Mouse (Mus musculus): ENCODE measurements at regions not wholly inside any gene's neighbourhood (a gene's known extent, or its start where the extent isn't known, plus 50 kb on each side); places are given as distances from the start of the nearest gene placed in this dataset.
A peak's percentile ranks its signal among the peaks of the same experiment; 100 is the strongest.

DNA sequence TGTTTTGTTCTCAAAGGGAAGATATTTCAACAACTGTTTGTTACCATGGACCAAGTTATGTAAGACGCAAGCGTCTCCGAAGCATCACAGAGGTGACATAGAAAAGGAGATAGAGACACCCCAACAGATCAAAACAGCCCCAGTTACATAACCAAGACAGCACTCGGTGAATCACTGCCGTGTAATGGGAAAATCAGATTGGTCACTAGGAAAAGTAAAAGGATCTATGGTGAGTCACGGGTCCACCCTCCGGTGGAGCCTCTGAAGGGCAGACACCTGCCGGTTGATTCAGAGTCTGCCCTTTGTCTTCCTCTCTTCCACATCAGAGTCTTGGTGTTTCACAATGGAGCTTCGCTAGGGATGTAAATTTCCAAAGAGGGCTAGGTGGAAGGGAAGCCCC lies 62.9 kb upstream of the Odc1 start:
- H3K9ac ChIP-seq (replicated peaks; ENCODE audit: low read length): no peak overlapping the region
- no peak for ATAC-seq (ENCODE audit: low FRiP score, low TSS enrichment)
- no peaks in the 10 kb centered on the region for H3K36me3 ChIP-seq (ENCODE audit: insufficient read depth, low read length)
- 96% methylated on average over 9 of the region's 9 CpGs for WGBS
- H3K27me3 ChIP-seq (ENCODE audit: insufficient read depth, low read length): no peaks in the 10 kb centered on the region
- H3K4me1 ChIP-seq (ENCODE audit: insufficient read depth, low read length): no peaks in the 10 kb centered on the region
- H3K4me3 ChIP-seq (ENCODE audit: low read length): no peak overlapping the region
- H3K4me2 ChIP-seq (replicated peaks; ENCODE audit: low read depth, low read length): no peak overlapping the region
- H3K27ac ChIP-seq (ENCODE audit: low read length): no peak overlapping the region
- H3K9me3 ChIP-seq (ENCODE audit: low read length): no peaks in the 10 kb centered on the region

DNA sequence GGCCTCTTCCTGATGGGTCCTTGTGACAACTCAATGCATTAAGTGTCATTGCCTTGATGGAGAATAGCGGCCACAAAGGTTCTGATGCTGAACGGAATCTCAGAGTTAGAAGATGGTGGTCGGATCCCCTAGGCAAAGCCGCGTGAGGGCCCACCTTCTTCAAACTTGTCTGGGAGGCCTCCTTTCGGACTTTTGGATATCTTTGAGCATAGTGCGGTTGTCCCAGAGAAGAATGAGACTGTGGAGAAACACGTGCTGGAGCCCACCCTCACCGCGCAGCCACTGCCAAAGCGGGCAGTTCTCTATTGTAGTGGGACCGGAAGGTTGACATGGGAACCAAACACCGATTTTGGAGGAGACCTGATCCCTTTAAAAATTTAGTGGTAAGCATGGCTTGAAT lies 62.4 kb upstream of the Odc1 start:
- H3K4me2 ChIP-seq (replicated peaks; ENCODE audit: low read depth, low read length): no peak overlapping the region
- WGBS: 96% methylated on average over 13 of the region's 13 CpGs
- H3K9ac ChIP-seq (replicated peaks; ENCODE audit: low read length): no peak overlapping the region
- no peaks in the 10 kb centered on the region for H3K36me3 ChIP-seq (ENCODE audit: insufficient read depth, low read length)
- H3K27me3 ChIP-seq (ENCODE audit: insufficient read depth, low read length): no peaks in the 10 kb centered on the region
- H3K4me3 ChIP-seq (ENCODE audit: low read length): no peak overlapping the region
- H3K27ac ChIP-seq (ENCODE audit: low read length): no peak overlapping the region
- no peaks in the 10 kb centered on the region for H3K9me3 ChIP-seq (ENCODE audit: low read length)
- no peaks in the 10 kb centered on the region for H3K4me1 ChIP-seq (ENCODE audit: insufficient read depth, low read length)
- ATAC-seq (ENCODE audit: low FRiP score, low TSS enrichment): no peak

GRCm38 (mm10) chr12:17484448-17484847 lies 60.1 kb upstream of the Odc1 start:
- no peak overlapping the region for H3K4me3 ChIP-seq (ENCODE audit: low read length)
- H3K9ac ChIP-seq (replicated peaks; ENCODE audit: low read length): no peak overlapping the region
- 67% methylated on average over 9 of the region's 9 CpGs for WGBS
- no peaks in the 10 kb centered on the region for H3K27me3 ChIP-seq (ENCODE audit: insufficient read depth, low read length)
- no peak overlapping the region for H3K27ac ChIP-seq (ENCODE audit: low read length)
- peaks cover 7% of the 10 kb centered on the region for H3K4me1 ChIP-seq (ENCODE audit: insufficient read depth, low read length)
- ATAC-seq (ENCODE audit: low FRiP score, low TSS enrichment): no peak
- H3K9me3 ChIP-seq (ENCODE audit: low read length): no peaks in the 10 kb centered on the region
- no peaks in the 10 kb centered on the region for H3K36me3 ChIP-seq (ENCODE audit: insufficient read depth, low read length)
- H3K4me2 ChIP-seq (replicated peaks; ENCODE audit: low read depth, low read length): no peak overlapping the region

GRCm38 (mm10) chr12:17486062-17486770 lies 58.4 kb upstream of the Odc1 start:
- ATAC-seq (ENCODE audit: low FRiP score, low TSS enrichment): no peak
- no peaks in the 10 kb centered on the region for H3K27me3 ChIP-seq (ENCODE audit: insufficient read depth, low read length)

DNA sequence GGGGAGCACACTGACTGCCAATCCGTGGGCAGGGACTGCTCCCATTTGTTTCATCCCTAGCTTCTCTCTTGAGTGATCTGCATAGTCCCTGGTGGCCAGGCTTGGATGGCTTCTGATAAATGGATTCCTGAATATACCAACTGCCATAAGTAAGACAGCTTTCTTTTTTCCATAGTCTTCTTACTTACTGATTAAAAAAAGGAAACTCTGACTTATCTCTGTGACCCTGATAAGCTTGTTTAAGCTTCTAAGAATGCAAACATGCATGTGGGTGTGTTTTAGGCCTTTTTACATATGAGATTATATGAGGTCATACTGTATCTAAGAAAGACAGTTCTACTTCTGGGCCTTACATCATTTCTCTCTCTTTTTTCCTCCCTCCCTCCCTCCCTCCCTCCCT lies 57.3 kb upstream of the Odc1 start:
- H3K4me1 ChIP-seq (ENCODE audit: insufficient read depth, low read length): peaks cover 7% of the 10 kb centered on the region
- H3K27me3 ChIP-seq (ENCODE audit: insufficient read depth, low read length): no peaks in the 10 kb centered on the region
- no peaks in the 10 kb centered on the region for H3K9me3 ChIP-seq (ENCODE audit: low read length)
- 31% methylated on average over 1 of the region's 1 CpGs for WGBS
- no peak overlapping the region for H3K9ac ChIP-seq (replicated peaks; ENCODE audit: low read length)
- ATAC-seq (ENCODE audit: low FRiP score, low TSS enrichment): no peak
- H3K4me2 ChIP-seq (replicated peaks; ENCODE audit: low read depth, low read length): no peak overlapping the region
- H3K4me3 ChIP-seq (ENCODE audit: low read length): no peak overlapping the region
- H3K27ac ChIP-seq (ENCODE audit: low read length): no peak overlapping the region
- H3K36me3 ChIP-seq (ENCODE audit: insufficient read depth, low read length): no peaks in the 10 kb centered on the region

More at GRCm38 (mm10) chr12:17486062-17486770, 58.4 kb upstream of the Odc1 start:
- H3K4me2 ChIP-seq (replicated peaks; ENCODE audit: low read depth, low read length): no peak overlapping the region
- no peaks in the 10 kb centered on the region for H3K9me3 ChIP-seq (ENCODE audit: low read length)
- 43% methylated on average over 9 of the region's 9 CpGs for WGBS
- H3K36me3 ChIP-seq (ENCODE audit: insufficient read depth, low read length): no peaks in the 10 kb centered on the region
- peaks cover 7% of the 10 kb centered on the region for H3K4me1 ChIP-seq (ENCODE audit: insufficient read depth, low read length)
- no peak overlapping the region for H3K27ac ChIP-seq (ENCODE audit: low read length)
- no peak overlapping the region for H3K9ac ChIP-seq (replicated peaks; ENCODE audit: low read length)
- no peak overlapping the region for H3K4me3 ChIP-seq (ENCODE audit: low read length)

GRCm38 (mm10) chr12:17488203-17488602 lies 56.4 kb upstream of the Odc1 start:
- Histone ChIP-seq H3K36me3 (ENCODE audit: insufficient read depth, low read length) (no peaks in the 10 kb centered on the region), H3K27me3 (ENCODE audit: insufficient read depth, low read length) (no peaks in the 10 kb centered on the region), H3K4me3 (ENCODE audit: low read length) (no peak overlapping the region), H3K9ac (replicated peaks; ENCODE audit: low read length) (no peak overlapping the region), H3K9me3 (ENCODE audit: low read length) (no peaks in the 10 kb centered on the region), H3K4me2 (replicated peaks; ENCODE audit: low read depth, low read length) (no peak overlapping the region), H3K27ac (ENCODE audit: low read length) (no peak overlapping the region), H3K4me1 (ENCODE audit: insufficient read depth, low read length) (peaks cover 7% of the 10 kb centered on the region)
- ATAC-seq (ENCODE audit: low FRiP score, low TSS enrichment): peak; percentile 24; the same call in 1 of the 2 replicates
- 61% methylated on average over 1 of the region's 1 CpGs for WGBS

DNA sequence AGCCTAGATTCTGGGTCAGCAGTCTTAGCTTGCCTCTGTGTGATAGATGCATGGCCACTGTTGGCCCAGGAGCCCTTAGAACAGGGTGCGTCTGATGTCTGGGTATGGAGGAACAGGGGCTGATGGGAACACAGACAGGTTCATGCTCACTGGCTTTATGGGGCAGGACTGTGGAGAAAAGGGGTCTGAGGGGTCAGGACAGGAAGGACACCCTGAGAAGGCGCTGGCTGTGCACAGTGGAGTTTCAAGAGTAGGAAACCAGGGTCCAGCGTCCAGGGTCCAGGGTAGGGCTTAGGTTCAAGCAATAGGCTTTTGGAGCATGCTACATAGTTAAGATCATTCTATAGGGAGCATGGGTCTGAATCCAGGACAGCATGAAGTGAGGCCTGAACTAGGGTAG lies 54.6 kb upstream of the Odc1 start:
- H3K9ac ChIP-seq (replicated peaks; ENCODE audit: low read length): no peak overlapping the region
- H3K36me3 ChIP-seq (ENCODE audit: insufficient read depth, low read length): no peaks in the 10 kb centered on the region
- no peak overlapping the region for H3K4me3 ChIP-seq (ENCODE audit: low read length)
- ATAC-seq (ENCODE audit: low FRiP score, low TSS enrichment): no peak
- no peaks in the 10 kb centered on the region for H3K27me3 ChIP-seq (ENCODE audit: insufficient read depth, low read length)
- no peak overlapping the region for H3K4me2 ChIP-seq (replicated peaks; ENCODE audit: low read depth, low read length)
- H3K9me3 ChIP-seq (ENCODE audit: low read length): no peaks in the 10 kb centered on the region
- no peak overlapping the region for H3K27ac ChIP-seq (ENCODE audit: low read length)
- H3K4me1 ChIP-seq (ENCODE audit: insufficient read depth, low read length): peaks cover 7% of the 10 kb centered on the region
- WGBS: 88% methylated on average over 3 of the region's 3 CpGs

- WGBS: 52% methylated on average over 4 of the region's 4 CpGs
- Histone ChIP-seq H3K9ac (replicated peaks; ENCODE audit: low read length) (no peak overlapping the region), H3K4me3 (ENCODE audit: low read length) (no peak overlapping the region), H3K27ac (ENCODE audit: low read length) (no peak overlapping the region), H3K4me2 (replicated peaks; ENCODE audit: low read depth, low read length) (no peak overlapping the region), H3K36me3 (ENCODE audit: insufficient read depth, low read length) (no peaks in the 10 kb centered on the region), H3K4me1 (ENCODE audit: insufficient read depth, low read length) (peaks cover 17% of the 10 kb centered on the region), H3K9me3 (ENCODE audit: low read length) (no peaks in the 10 kb centered on the region), H3K27me3 (ENCODE audit: insufficient read depth, low read length) (no peaks in the 10 kb centered on the region)
- ATAC-seq (ENCODE audit: low FRiP score, low TSS enrichment): no peak
Observed at GRCm38 (mm10) chr12:17492574-17492973, 52.0 kb upstream of the Odc1 start.

DNA sequence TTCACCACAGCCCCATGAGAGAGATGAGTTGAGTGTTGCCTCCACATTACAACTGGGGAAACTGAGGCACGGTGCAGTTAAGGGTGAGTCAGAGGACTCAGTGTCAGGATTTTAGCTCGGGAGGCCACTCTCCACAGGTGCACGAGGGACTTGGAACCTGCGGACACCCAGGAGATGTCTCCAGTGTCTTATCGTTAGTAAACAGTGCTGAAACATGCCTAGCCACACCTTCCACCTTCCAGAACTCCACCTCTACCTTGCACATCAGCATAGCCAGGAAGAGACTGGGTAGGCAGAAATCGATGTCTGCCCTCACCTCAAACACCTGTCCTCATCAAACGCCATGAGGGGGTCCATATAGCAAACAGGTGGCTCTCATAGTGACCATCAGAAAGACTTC lies 51.5 kb upstream of the Odc1 start:
- Histone ChIP-seq H3K9me3 (ENCODE audit: low read length) (no peaks in the 10 kb centered on the region), H3K27me3 (ENCODE audit: insufficient read depth, low read length) (no peaks in the 10 kb centered on the region), H3K36me3 (ENCODE audit: insufficient read depth, low read length) (no peaks in the 10 kb centered on the region), H3K4me3 (ENCODE audit: low read length) (no peak overlapping the region), H3K4me2 (replicated peaks; ENCODE audit: low read depth, low read length) (no peak overlapping the region), H3K9ac (replicated peaks; ENCODE audit: low read length) (no peak overlapping the region), H3K4me1 (ENCODE audit: insufficient read depth, low read length) (peaks cover 16% of the 10 kb centered on the region), H3K27ac (ENCODE audit: low read length) (no peak overlapping the region)
- no peak for ATAC-seq (ENCODE audit: low FRiP score, low TSS enrichment)
- WGBS: 80% methylated on average over 7 of the region's 7 CpGs

GRCm38 (mm10) chr12:17493810-17494209 lies 50.8 kb upstream of the Odc1 start:
- ATAC-seq (ENCODE audit: low FRiP score, low TSS enrichment): peak; percentile 78
- H3K27ac ChIP-seq (ENCODE audit: low read length): no peak overlapping the region
- H3K27me3 ChIP-seq (ENCODE audit: insufficient read depth, low read length): no peaks in the 10 kb centered on the region
- H3K9ac ChIP-seq (replicated peaks; ENCODE audit: low read length): no peak overlapping the region
- H3K4me2 ChIP-seq (replicated peaks; ENCODE audit: low read depth, low read length): no peak overlapping the region
- no peaks in the 10 kb centered on the region for H3K9me3 ChIP-seq (ENCODE audit: low read length)
- WGBS: 40% methylated on average over 3 of the region's 3 CpGs
- H3K4me3 ChIP-seq (ENCODE audit: low read length): no peak overlapping the region
- peaks cover 10% of the 10 kb centered on the region for H3K4me1 ChIP-seq (ENCODE audit: insufficient read depth, low read length)
- H3K36me3 ChIP-seq (ENCODE audit: insufficient read depth, low read length): no peaks in the 10 kb centered on the region

All from kidney, embryonic 16.5 days (tissue).